Mouse (Mus musculus) intestine, embryonic 14.5 days (tissue): ENCODE results near the gene Hipk2. TPM values are rescaled to one million over a fixed set of nuclear protein-coding genes. Genes with fewer than 3 reads are reported as not detected.

Source experiments
- ATAC-seq: fragments of 200-750 bp; cut with Nextera tagmentation; replicated peaks from 2 replicates; pipeline ENCODE4 v1.8.0; 2017; ENCODE audit warnings: low read depth, moderate number of reproducible peaks, moderate TSS enrichment, moderate library complexity; ENCODE audit not compliant: low FRiP score, low TSS enrichment
- DNase-seq: peaks from one replicate; pipeline ENCODE4 v3.0.0-alpha.2; 2018; ENCODE audit warnings: low spot score
- H3K27ac ChIP-seq: fragments of 300-500 bp; sonication (generic); 2 replicates; pipeline ENCODE4 v1.5.1; 2014; ENCODE audit warnings: low read depth, mild to moderate bottlenecking, control low read depth
- H3K27me3 ChIP-seq: fragments of 300-500 bp; sonication (generic); replicated peaks from 2 replicates; pipeline ENCODE4 v1.6.1; 2014; ENCODE audit warnings: low read length, control low read depth; ENCODE audit not compliant: control insufficient read depth, insufficient read depth
- H3K36me3 ChIP-seq: fragments of 300-500 bp; sonication (generic); 2 replicates; pipeline ENCODE4 v1.6.1; 2014; ENCODE audit warnings: low read length, control low read depth; ENCODE audit not compliant: control insufficient read depth, insufficient read depth
- H3K4me1 ChIP-seq: fragments of 300-500 bp; sonication (generic); replicated peaks from 2 replicates; pipeline ENCODE4 v1.6.1; 2014; ENCODE audit warnings: low read length, control low read depth, mixed read lengths; ENCODE audit not compliant: control insufficient read depth, insufficient read depth
- H3K4me2 ChIP-seq: fragments of 300-500 bp; sonication (generic); 2 replicates; pipeline ENCODE4 v1.6.1; 2014; ENCODE audit warnings: low read length
- H3K4me3 ChIP-seq: fragments of 300-500 bp; sonication (generic); 2 replicates; pipeline ENCODE4 v1.5.1; 2014; ENCODE audit warnings: low read depth, low read length, control low read depth, mixed read lengths
- H3K9ac ChIP-seq: fragments of 300-500 bp; sonication (generic); 2 replicates; pipeline ENCODE4 v1.6.1; 2014; ENCODE audit warnings: mild to moderate bottlenecking, low read length
- H3K9me3 ChIP-seq: fragments of 300-500 bp; sonication (generic); 2 replicates; pipeline ENCODE4 v1.6.1; 2016; ENCODE audit warnings: low read length, control low read depth; ENCODE audit not compliant: control insufficient read depth
- WGBS: fragments of 180-500 bp; shearing (Covaris S2); extraction: QIAGEN DNeasy Blood & Tissue Kit; methylation state at CpG from one replicate; pipeline ENCODE4 v1.1.7; 2014; 5-methylcytosine and 5-hydroxymethylcytosine counted together
- polyA plus RNA-seq: library from polyadenylated mRNA; unstranded; fragments of >200 nt; fragmentation: Nextera tagmentation; extraction: Ambion mirVana; gene quantifications from 2 replicates; pipeline ENCODE4 v1.2.1, GENCODE M21; 2014

The Hipk2 gene
- polyA plus RNA-seq, 1 experiment from 2014 or later, result 27.9 TPM

- Histone ChIP-seq H3K4me1 (peaks cover 6% of the 10 kb centered on the region; the same call in 1 of the 2 replicates), H3K36me3 (0 out of 2 replicates have a peak, but pooled peaks cover 9% of the 10 kb centered on the region), H3K27ac (no peak overlapping the region), H3K4me3 (no peak overlapping the region), H3K9me3 (no peaks in the 10 kb centered on the region), H3K27me3 (no peaks in the 10 kb centered on the region), H3K4me2 (no peak overlapping the region), H3K9ac (no peak overlapping the region)
- WGBS, result 76% methylated on average over 1 of the region's 1 CpGs
- ATAC-seq, result no peak
- no peak for DNase-seq
These were observed 35.2 kb downstream of the Hipk2 start for GRCm38 (mm10) chr6:38840780-38841179.

- WGBS, result 71% methylated on average over 2 of the region's 2 CpGs
- ATAC-seq, result no peak
- no peak overlapping the region for H3K27ac ChIP-seq
These were observed 35.6 kb downstream of the Hipk2 start for GRCm38 (mm10) chr6:38840380-38840779.

GRCm38 (mm10) chr6:38839891-38840290 is 36.1 kb downstream of the Hipk2 start:
- 70% methylated on average over 4 of the region's 4 CpGs for WGBS

More at GRCm38 (mm10) chr6:38840380-38840779, 35.6 kb downstream of the Hipk2 start:
- 0 out of 2 replicates have a peak, but pooled peaks cover 9% of the 10 kb centered on the region for H3K36me3 ChIP-seq
- no peak overlapping the region for H3K4me2 ChIP-seq
- no peak overlapping the region for H3K9ac ChIP-seq
- DNase-seq, result no peak
- H3K4me3 ChIP-seq, result no peak overlapping the region
- no peaks in the 10 kb centered on the region for H3K27me3 ChIP-seq
- 0 out of 2 replicates have a peak, but pooled peaks cover 4% of the 10 kb centered on the region for H3K4me1 ChIP-seq
- H3K9me3 ChIP-seq, result no peaks in the 10 kb centered on the region

GRCm38 (mm10) chr6:38838061-38838460 is 37.9 kb downstream of the Hipk2 start:
- ATAC-seq (no peak), DNase-seq (peak; percentile 13)
- Histone ChIP-seq H3K27me3 (no peaks in the 10 kb centered on the region), H3K9me3 (no peaks in the 10 kb centered on the region), H3K4me1 (peaks cover 6% of the 10 kb centered on the region), H3K36me3 (0 out of 2 replicates have a peak, but pooled peaks cover 9% of the 10 kb centered on the region), H3K27ac (no peak overlapping the region), H3K4me3 (no peak overlapping the region), H3K9ac (no peak overlapping the region), H3K4me2 (no peak overlapping the region)
- 77% methylated on average over 4 of the region's 4 CpGs for WGBS

More at GRCm38 (mm10) chr6:38839891-38840290, 36.1 kb downstream of the Hipk2 start:
- H3K27ac ChIP-seq, result no peak overlapping the region
- no peaks in the 10 kb centered on the region for H3K27me3 ChIP-seq
- H3K36me3 ChIP-seq, result 0 out of 2 replicates have a peak, but pooled peaks cover 9% of the 10 kb centered on the region
- H3K4me1 ChIP-seq, result 0 out of 2 replicates have a peak, but pooled peaks cover 4% of the 10 kb centered on the region
- H3K4me2 ChIP-seq, result no peak overlapping the region
- no peak for DNase-seq
- no peaks in the 10 kb centered on the region for H3K9me3 ChIP-seq
- no peak overlapping the region for H3K4me3 ChIP-seq
- H3K9ac ChIP-seq, result no peak overlapping the region
- no peak for ATAC-seq

- ATAC-seq (no peak), DNase-seq (peak; percentile 12)
- Histone ChIP-seq H3K36me3 (0 out of 2 replicates have a peak, but pooled peaks cover 4% of the 10 kb centered on the region), H3K9ac (no peak overlapping the region), H3K4me2 (no peak overlapping the region), H3K4me3 (no peak overlapping the region), H3K9me3 (no peaks in the 10 kb centered on the region), H3K27ac (no peak overlapping the region), H3K4me1 (peaks cover 12% of the 10 kb centered on the region), H3K27me3 (no peaks in the 10 kb centered on the region)
- 48% methylated on average over 1 of the region's 1 CpGs for WGBS
These were observed 40.7 kb downstream of the Hipk2 start for GRCm38 (mm10) chr6:38835217-38835616.

DNA sequence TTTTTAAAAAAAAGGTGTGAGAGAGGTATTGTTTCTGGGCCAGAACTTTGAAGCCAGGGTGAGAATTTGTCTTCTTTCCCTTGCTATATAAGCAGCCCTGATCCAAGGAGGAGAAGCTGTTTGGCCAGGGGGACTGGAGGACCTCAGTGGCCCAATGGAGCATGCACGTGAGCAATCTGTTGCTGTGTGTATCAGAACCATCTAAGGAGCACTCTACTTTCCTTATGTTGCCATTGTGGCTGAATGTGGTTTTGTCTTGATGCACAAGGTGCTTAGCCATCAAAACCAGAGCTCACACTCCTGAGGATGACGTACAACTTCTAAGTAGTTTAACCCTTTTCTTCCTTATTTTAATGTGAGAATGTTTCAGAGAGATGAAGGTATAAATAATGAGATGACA is 41.2 kb downstream of the Hipk2 start:
- no peak overlapping the region for H3K9ac ChIP-seq
- 84% methylated on average over 2 of the region's 2 CpGs for WGBS
- no peak overlapping the region for H3K4me2 ChIP-seq
- H3K27me3 ChIP-seq, result no peaks in the 10 kb centered on the region
- DNase-seq (no peak), ATAC-seq (no peak)
- H3K9me3 ChIP-seq, result no peaks in the 10 kb centered on the region
- H3K27ac ChIP-seq, result no peak overlapping the region
- 0 out of 2 replicates have a peak, but pooled peaks cover 4% of the 10 kb centered on the region for H3K36me3 ChIP-seq
- H3K4me3 ChIP-seq, result no peak overlapping the region
- peaks cover 8% of the 10 kb centered on the region for H3K4me1 ChIP-seq

DNA sequence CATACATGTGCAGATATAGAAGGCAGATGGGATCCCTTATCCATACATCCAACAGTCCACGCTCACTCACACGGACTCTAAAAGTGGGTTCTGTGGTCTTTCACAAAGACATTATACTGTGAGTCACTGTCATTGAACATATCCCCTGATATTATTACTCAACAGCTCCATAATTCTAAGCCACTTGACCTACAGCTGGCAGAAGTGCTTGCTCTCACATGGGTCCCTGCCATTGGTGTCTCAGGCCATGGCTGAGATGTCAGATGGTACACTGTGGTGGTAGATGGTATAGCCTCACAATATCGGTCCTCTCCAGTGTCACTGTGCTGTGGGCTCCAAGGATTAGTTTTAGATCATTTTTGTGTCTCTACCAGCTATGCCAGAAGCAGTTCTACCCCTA is 42.2 kb downstream of the Hipk2 start:
- Histone ChIP-seq H3K27me3 (no peaks in the 10 kb centered on the region), H3K9me3 (no peaks in the 10 kb centered on the region), H3K27ac (no peak overlapping the region), H3K4me2 (no peak overlapping the region), H3K4me1 (peaks cover 8% of the 10 kb centered on the region), H3K4me3 (no peak overlapping the region), H3K36me3 (0 out of 2 replicates have a peak, but pooled peaks cover 4% of the 10 kb centered on the region), H3K9ac (no peak overlapping the region)
- DNase-seq (peak; percentile 47), ATAC-seq (no peak)
- WGBS, result 90% methylated on average over 3 of the region's 3 CpGs

- Histone ChIP-seq H3K9ac (no peak overlapping the region), H3K4me2 (no peak overlapping the region), H3K9me3 (no peaks in the 10 kb centered on the region), H3K27me3 (no peaks in the 10 kb centered on the region), H3K4me3 (no peak overlapping the region), H3K36me3 (no peaks in the 10 kb centered on the region), H3K27ac (no peak overlapping the region), H3K4me1 (peaks cover 13% of the 10 kb centered on the region)
- 36% methylated on average over 3 of the region's 3 CpGs for WGBS
- no peak for DNase-seq
- ATAC-seq, result no peak
These were observed 46.5 kb downstream of the Hipk2 start for GRCm38 (mm10) chr6:38829452-38829851.

DNA sequence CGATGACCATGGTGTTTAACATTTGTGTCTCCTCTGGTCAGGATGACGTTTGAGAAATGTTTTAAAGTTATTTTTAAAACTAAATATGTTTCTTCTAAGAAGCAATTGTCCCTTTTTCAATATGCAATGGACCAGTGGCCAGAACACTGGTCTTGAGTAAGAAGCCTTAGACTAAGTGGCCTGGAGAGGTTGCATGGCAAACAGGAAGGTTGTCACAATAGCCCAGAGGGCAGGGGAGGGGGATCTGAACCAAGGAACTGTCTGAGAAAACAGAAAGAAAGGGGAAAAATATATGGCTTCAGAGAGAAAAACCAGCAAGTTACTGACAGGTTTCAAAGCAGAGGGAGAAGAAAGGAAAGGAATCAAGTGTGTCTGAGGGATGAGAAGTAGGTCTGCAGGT is 47.8 kb downstream of the Hipk2 start:
- H3K4me1 ChIP-seq, result peaks cover 17% of the 10 kb centered on the region
- WGBS, result 79% methylated on average over 2 of the region's 2 CpGs

More for the DNA sequence above, 47.8 kb downstream of the Hipk2 start:
- Histone ChIP-seq H3K4me2 (no peak overlapping the region), H3K9me3 (no peaks in the 10 kb centered on the region), H3K9ac (no peak overlapping the region), H3K36me3 (no peaks in the 10 kb centered on the region), H3K4me3 (no peak overlapping the region), H3K27ac (no peak overlapping the region), H3K27me3 (no peaks in the 10 kb centered on the region)
- ATAC-seq (no peak), DNase-seq (no peak)
